Mouse (Mus musculus) megakaryocyte, embryonic 14.5 days (primary cell): ENCODE results near the gene Acadvl.

Experiments used
- FLI1 ChIP-seq: IDR thresholded peaks from 2 replicates; pipeline ENCODE4 v1.6.1; 2012; ENCODE audit warnings: low read length, inconsistent platforms, mixed read lengths
- GATA1 ChIP-seq: IDR thresholded peaks from 3 replicates; pipeline ENCODE4 v1.6.1; 2012; ENCODE audit warnings: mixed read lengths, low read length, inconsistent platforms, borderline replicate concordance

DNA sequence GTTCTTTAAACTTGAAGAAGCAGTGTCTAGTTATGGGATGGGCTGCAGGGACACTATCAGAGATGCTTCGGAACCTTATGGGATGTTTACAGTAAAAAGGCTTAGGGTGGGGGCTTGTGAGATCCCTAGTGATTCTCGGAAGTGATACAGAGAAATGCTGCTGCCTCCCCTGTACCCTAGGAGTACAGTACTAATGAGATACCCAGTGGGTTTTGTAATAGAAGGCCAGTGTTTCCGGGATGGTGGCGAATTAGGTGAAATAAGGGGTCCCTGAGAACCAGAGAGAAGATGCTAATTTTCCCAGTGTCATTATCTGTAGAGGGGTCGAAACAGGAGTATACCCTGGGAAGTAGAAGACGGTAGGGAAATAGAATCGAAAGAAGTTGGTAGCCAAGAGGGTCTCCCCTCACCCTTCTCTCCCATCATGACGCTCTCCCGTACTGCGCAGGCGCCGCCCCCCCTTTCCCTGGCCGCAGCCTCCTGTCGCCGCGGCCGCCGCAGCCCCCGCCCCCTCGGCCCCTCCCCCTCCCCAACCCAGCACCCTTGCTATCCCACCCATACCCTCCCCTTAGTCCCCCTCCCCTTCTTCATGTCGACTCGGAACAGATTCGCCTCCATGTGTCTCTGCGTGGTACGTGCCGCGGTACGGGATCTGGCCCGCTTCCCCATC, 8.4 kb upstream of the Acadvl start:
- no peak for TF ChIP-seq GATA1
- no peak for TF ChIP-seq FLI1
